ENCODE assay signal across 8 mouse cellular contexts in the genomic region with DNA sequence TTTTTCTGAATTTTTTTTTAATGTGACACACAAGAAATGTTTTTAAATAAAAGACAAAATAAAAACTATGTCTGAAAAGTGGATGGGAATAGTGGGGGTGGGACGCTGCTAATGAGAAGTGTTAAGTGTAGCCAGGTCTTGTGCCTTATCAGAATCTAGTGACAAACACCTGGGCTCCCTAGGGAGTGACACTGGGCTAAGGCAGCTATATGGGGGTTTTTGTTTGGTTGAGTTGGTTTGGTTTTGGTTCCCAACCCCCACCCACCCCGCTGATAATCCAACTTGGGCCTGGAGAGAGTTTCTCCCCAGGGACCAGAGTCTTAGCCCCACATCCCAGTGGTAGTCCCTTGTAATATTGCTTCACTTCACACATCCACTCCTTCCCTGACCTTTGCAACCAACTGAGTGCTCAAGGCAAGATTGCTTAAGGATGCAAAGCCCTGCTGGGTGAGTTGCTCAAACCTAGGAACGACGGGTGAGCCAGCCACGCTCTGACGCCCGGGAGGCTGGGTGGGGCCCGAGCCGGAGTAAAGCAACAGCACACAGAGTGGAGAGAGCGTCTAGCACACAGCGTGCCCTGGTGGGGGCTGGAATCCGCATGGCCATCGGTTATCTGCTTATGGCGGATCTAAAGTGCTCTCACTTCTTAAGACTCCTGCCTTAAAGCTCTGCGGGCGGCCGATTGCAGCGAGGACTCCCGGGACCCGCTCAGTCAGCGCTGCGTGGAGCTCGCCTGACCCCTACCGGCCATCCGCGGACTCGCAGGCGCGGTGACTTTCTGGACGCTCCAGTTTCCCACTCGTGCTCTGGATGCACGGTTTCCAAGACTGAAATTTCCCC. TPM values are rescaled to one million over a fixed set of nuclear protein-coding genes. Genes with fewer than 3 reads are reported as not detected.
DNase-seq lines count a peak whose midpoint lies in the region; ATAC-seq and TF ChIP-seq lines count a peak whose summit lies in the region.

No protein-coding gene starts in this region.

- TF ChIP-seq POLR2A in cerebellum, adult 2 months (IDR thresholded peaks at IDR 0.05; ENCODE audit: borderline replicate concordance, insufficient read depth, low read length) = no peak

- TF ChIP-seq EP300 in lung, postnatal 0 days (IDR thresholded peaks at IDR 0.05) = peak; percentile 53

- 2% methylated on average over 32 of the region's 32 CpGs for WGBS in cerebellum, adult 2 months
- 3% methylated on average over 32 of the region's 32 CpGs for WGBS in forebrain, embryonic 16.5 days
- 4% methylated on average over 32 of the region's 32 CpGs for WGBS in lung, postnatal 0 days

- peak overlapping the region; percentile 66 for H3K9ac ChIP-seq in forebrain, embryonic 16.5 days (replicated peaks; ENCODE audit: low read depth, low read length)
- no peak overlapping the region for H3K9ac ChIP-seq in lung, postnatal 0 days (replicated peaks; ENCODE audit: low read depth)

- H3K4me3 ChIP-seq in G1E (ENCODE audit: low read depth, low read length) = peak overlapping the region; percentile 70
- H3K4me3 ChIP-seq in cerebellum, adult 2 months (replicated peaks; ENCODE audit: insufficient read depth, low read depth, low read length) = peak overlapping the region; percentile 59
- H3K4me3 ChIP-seq in forebrain, embryonic 16.5 days (replicated peaks; ENCODE audit: low read length) = peak overlapping the region; percentile 44
- H3K4me3 ChIP-seq in lung, postnatal 0 days (ENCODE audit: low read depth, low read length) = no peak overlapping the region; the same call in 1 of the 2 replicates

- H3K9me3 ChIP-seq in G1E (replicated peaks) = no peaks in the 10 kb centered on the region
- no peaks in the 10 kb centered on the region for H3K9me3 ChIP-seq in forebrain, embryonic 16.5 days (ENCODE audit: control insufficient read depth, low read length)
- H3K9me3 ChIP-seq in lung, postnatal 0 days (ENCODE audit: low read length) = no peaks in the 10 kb centered on the region

- peak; percentile 70 for DNase-seq in G1E (ENCODE audit: low spot score)
- peak; percentile 79 to 93 for DNase-seq in cerebellum, adult 2 months
- DNase-seq in layer of hippocampus, adult 9-11 months = peak; percentile 57
- DNase-seq in lung, postnatal 0 days (ENCODE audit: low spot score) = peak; percentile 94
- DNase-seq in ovary, postnatal 14 days (ENCODE audit: low spot score) = peak; percentile 88
- DNase-seq in thymus, postnatal 14 days = peak; percentile 88

- H3K36me3 ChIP-seq in G1E (replicated peaks) = peaks cover under 1% of the 10 kb centered on the region
- H3K36me3 ChIP-seq in forebrain, embryonic 16.5 days (ENCODE audit: control insufficient read depth, insufficient read depth) = no peaks in the 10 kb centered on the region
- H3K36me3 ChIP-seq in lung, postnatal 0 days (ENCODE audit: insufficient read depth, low read length) = no peaks in the 10 kb centered on the region; the same call in 1 of the 2 replicates

- peak; percentile 97 for TF ChIP-seq CTCF in G1E (IDR thresholded peaks at IDR 0.05; ENCODE audit: low read depth, low read length)
- peak; percentile 98 for TF ChIP-seq CTCF in cerebellum, adult 2 months (IDR thresholded peaks at IDR 0.05; ENCODE audit: borderline replicate concordance, insufficient read depth, low read depth, low read length)
- TF ChIP-seq CTCF in lung, postnatal 0 days (IDR thresholded peaks at IDR 0.05) = peak; percentile 100

- peaks cover 49% of the 10 kb centered on the region for H3K4me1 ChIP-seq in G1E (ENCODE audit: insufficient read depth, low read depth, low read length)
- H3K4me1 ChIP-seq in cerebellum, adult 2 months (ENCODE audit: control insufficient read depth, insufficient read depth, low read length) = no peaks in the 10 kb centered on the region
- peaks cover 9% of the 10 kb centered on the region for H3K4me1 ChIP-seq in forebrain, embryonic 16.5 days (replicated peaks; ENCODE audit: control insufficient read depth, insufficient read depth, low read length)
- no peaks in the 10 kb centered on the region for H3K4me1 ChIP-seq in lung, postnatal 0 days (ENCODE audit: insufficient read depth, low read depth, low read length)

- H3K27ac ChIP-seq in cerebellum, adult 2 months (ENCODE audit: insufficient read depth, low read length) = no peak overlapping the region
- H3K27ac ChIP-seq in forebrain, embryonic 16.5 days (ENCODE audit: low read length) = no peak overlapping the region
- H3K27ac ChIP-seq in lung, postnatal 0 days (ENCODE audit: low read length) = no peak overlapping the region

- no peak for ATAC-seq in G1E (ENCODE audit: extremely low read depth, insufficient number of reproducible peaks, low FRiP score, poor library complexity, severe bottlenecking)
- peak; percentile 88 for ATAC-seq in forebrain, embryonic 16.5 days
- peak; percentile 74 to 80 for ATAC-seq in hematopoietic stem cell, adult 5-6 weeks (replicated peaks in 1 of 2; ENCODE audit: insufficient read depth in 1 of 2, low FRiP score in 2 of 2, low TSS enrichment in 1 of 2, low read depth in 1 of 2, poor library complexity in 2 of 2, severe bottlenecking in 2 of 2)
- ATAC-seq in lung, postnatal 0 days = peak; percentile 96

- no peaks in the 10 kb centered on the region; the same call in 1 of the 2 replicates for H3K27me3 ChIP-seq in G1E (ENCODE audit: insufficient read depth, low read length)
- H3K27me3 ChIP-seq in cerebellum, adult 2 months (ENCODE audit: control insufficient read depth, insufficient read depth, low read length) = no peaks in the 10 kb centered on the region
- peaks cover 2% of the 10 kb centered on the region; the same call in 1 of the 2 replicates for H3K27me3 ChIP-seq in forebrain, embryonic 16.5 days (replicated peaks; ENCODE audit: control insufficient read depth, insufficient read depth, low read length)
- 0 out of 2 replicates have a peak, but pooled peaks cover 5% of the 10 kb centered on the region for H3K27me3 ChIP-seq in lung, postnatal 0 days (replicated peaks; ENCODE audit: insufficient read depth, low read length)

- peak overlapping the region; percentile 82 for H3K4me2 ChIP-seq in forebrain, embryonic 16.5 days (ENCODE audit: low read length)
- H3K4me2 ChIP-seq in lung, postnatal 0 days (replicated peaks; ENCODE audit: low read depth, low read length) = peak overlapping the region; percentile 61

RNA-seq across cellular contexts. Expression of a gene that starts 17.1 kb away (rescaled TPM):
- total RNA-seq in G1E (2014; fragmentation: Nextera tagmentation) (38.2 and 53.9 TPM in 2 replicates), G1E (2017) (11.0 and 12.5 TPM in 2 replicates)
- polyA plus RNA-seq in G1E (2012) = 135 and 153 TPM in 2 replicates
- polyA plus RNA-seq in cerebellum, adult 2 months (2012; rRNA removed) = 16.6 and 16.7 TPM in 2 replicates
- 5.7 and 6.5 TPM in 2 replicates for polyA plus RNA-seq in forebrain, embryonic 16.5 days (2015; fragmentation: Nextera tagmentation; extraction: Ambion mirVana)
- 6.4 and 6.9 TPM in 2 replicates for total RNA-seq in hematopoietic stem cell, adult 5-6 weeks (2017)
- polyA plus RNA-seq in lung, postnatal 0 days (2015; fragmentation: Nextera tagmentation; extraction: Ambion mirVana) = 5.1 and 5.4 TPM in 2 replicates

RNA-seq across cellular contexts. Expression of a gene that starts 21.3 kb away (rescaled TPM):
- 13.4 and 18.5 TPM in 2 replicates for total RNA-seq in G1E (2014; fragmentation: Nextera tagmentation)
- total RNA-seq in G1E (2017) = 22.2 and 25.4 TPM in 2 replicates
- 11.4 and 11.5 TPM in 2 replicates for polyA plus RNA-seq in G1E (2012)
- polyA plus RNA-seq in cerebellum, adult 2 months (2012; rRNA removed) = 128 and 134 TPM in 2 replicates
- polyA plus RNA-seq in forebrain, embryonic 16.5 days (2015; fragmentation: Nextera tagmentation; extraction: Ambion mirVana) = 45.2 and 50.4 TPM in 2 replicates
- 30.4 and 35.1 TPM in 2 replicates for total RNA-seq in hematopoietic stem cell, adult 5-6 weeks (2017)
- 46.5 and 53.2 TPM in 2 replicates for polyA plus RNA-seq in lung, postnatal 0 days (2015; fragmentation: Nextera tagmentation; extraction: Ambion mirVana)

RNA-seq across cellular contexts. Expression of a gene that starts 43.2 kb away (rescaled TPM):
- total RNA-seq in G1E (2014; fragmentation: Nextera tagmentation) (2.5 and 4.3 TPM in 2 replicates), G1E (2017) (1.2 and 1.3 TPM in 2 replicates)
- 4.9 and 7.0 TPM in 2 replicates for polyA plus RNA-seq in G1E (2012)
- polyA plus RNA-seq in cerebellum, adult 2 months (2012; rRNA removed) = 4.2 and 4.4 TPM in 2 replicates
- polyA plus RNA-seq in forebrain, embryonic 16.5 days (2015; fragmentation: Nextera tagmentation; extraction: Ambion mirVana) = 5.4 and 6.1 TPM in 2 replicates
- total RNA-seq in hematopoietic stem cell, adult 5-6 weeks (2017) = 4.0 and 4.5 TPM in 2 replicates
- 20.8 and 22.0 TPM in 2 replicates for polyA plus RNA-seq in lung, postnatal 0 days (2015; fragmentation: Nextera tagmentation; extraction: Ambion mirVana)
